Mouse (Mus musculus) erythroblast, adult 5-6 weeks (primary cell): Measurements from ENCODE around the gene Gm20388. TPM values are rescaled to one million over a fixed set of nuclear protein-coding genes. Genes with fewer than 3 reads are reported as not detected.

Experiments used
- ATAC-seq: replicated peaks from 2 replicates; pipeline ENCODE4 v1.8.0; 2016; ENCODE audit warnings: moderate number of reproducible peaks, mild to moderate bottlenecking, moderate TSS enrichment, inconsistent platforms; ENCODE audit not compliant: poor library complexity, low FRiP score, severe bottlenecking
- total RNA-seq, 2 experiments: library from RNA; stranded (forward) in 1 of 2; stranded (reverse) in 1 of 2; fragments of 150-400 nt in 1 of 2; fragments of 200-764, 138-1000 nt in 1 of 2; gene quantifications; 2 replicates each; pipeline versions ENCODE4 v1.2.3 to v1.2.4; 2015 to 2017; ENCODE audit warnings: low replicate concordance in 2 of 2

Gene Gm20388
- total RNA-seq, 2 experiments from 2014 or later: 2.9 to 7.8 TPM

GRCm38 (mm10) chr8:123754538-123755431, 3844.1 kb downstream of the Gm20388 start:
- ATAC-seq: no peak

- no peak for ATAC-seq
These were observed 3846.3 kb downstream of the Gm20388 start for GRCm38 (mm10) chr8:123756901-123757300.

GRCm38 (mm10) chr8:123758935-123759334, 3848.3 kb downstream of the Gm20388 start:
- ATAC-seq: no peak

- no peak for ATAC-seq
These were observed 3849.3 kb downstream of the Gm20388 start for GRCm38 (mm10) chr8:123759933-123760332.

- no peak for ATAC-seq
These were observed 3849.9 kb downstream of the Gm20388 start for GRCm38 (mm10) chr8:123760579-123760978.

GRCm38 (mm10) chr8:123761266-123761882, 3850.7 kb downstream of the Gm20388 start:
- ATAC-seq: no peak

- no peak for ATAC-seq
These were observed 3851.2 kb downstream of the Gm20388 start for GRCm38 (mm10) chr8:123761883-123762270.

- no peak for ATAC-seq
These were observed 3852.7 kb downstream of the Gm20388 start for GRCm38 (mm10) chr8:123763355-123763754.

GRCm38 (mm10) chr8:123764671-123765070, 3854.0 kb downstream of the Gm20388 start:
- no peak for ATAC-seq

GRCm38 (mm10) chr8:123766516-123766915, 3855.9 kb downstream of the Gm20388 start:
- no peak for ATAC-seq

GRCm38 (mm10) chr8:123767874-123768273, 3857.2 kb downstream of the Gm20388 start:
- no peak for ATAC-seq

- ATAC-seq: no peak
These were observed 3858.1 kb downstream of the Gm20388 start for GRCm38 (mm10) chr8:123768492-123769356.

- ATAC-seq: 0 out of 2 replicates have a peak, but pooled peaks have one; percentile 23
These were observed 3862.8 kb downstream of the Gm20388 start for GRCm38 (mm10) chr8:123773468-123773867.

GRCm38 (mm10) chr8:123774491-123774890, 3863.8 kb downstream of the Gm20388 start:
- no peak for ATAC-seq

- no peak for ATAC-seq
These were observed 3866.7 kb downstream of the Gm20388 start for GRCm38 (mm10) chr8:123777319-123777718.

- no peak for ATAC-seq
These were observed 3869.8 kb downstream of the Gm20388 start for GRCm38 (mm10) chr8:123780471-123780870.

GRCm38 (mm10) chr8:123781256-123781655, 3870.6 kb downstream of the Gm20388 start:
- no peak for ATAC-seq

GRCm38 (mm10) chr8:123783525-123784249, 3873.0 kb downstream of the Gm20388 start:
- no peak for ATAC-seq

- no peak for ATAC-seq
These were observed 3875.5 kb downstream of the Gm20388 start for GRCm38 (mm10) chr8:123786166-123786565.
